Mouse (Mus musculus): ENCODE measurements at regions not wholly inside any gene's neighbourhood (a gene's known extent, or its start where the extent isn't known, plus 50 kb on each side); places are given as distances from the start of the nearest gene placed in this dataset.

GRCm38 (mm10) chr13:112230176-112230575 is 58.1 kb upstream of the Ankrd55 start:
- TF ChIP-seq SRF (IDR thresholded peaks at IDR 0.05; ENCODE audit: control insufficient read depth, insufficient read length, low read depth) (no peak), POLR2A (IDR thresholded peaks at IDR 0.05; ENCODE audit: insufficient read length, low read depth) (no peak), POLR2AphosphoS2 (IDR thresholded peaks at IDR 0.05; ENCODE audit: insufficient read length, low read depth) (no peak), MYOD1 (IDR thresholded peaks at IDR 0.05; ENCODE audit: control insufficient read depth in 1 of 3, insufficient read length in 2 of 3, low read depth in 2 of 3) (no peak), E2F4 (IDR thresholded peaks at IDR 0.05; ENCODE audit: insufficient read depth) (no peak), TCF3 (IDR thresholded peaks at IDR 0.05; ENCODE audit: insufficient read length, low read depth) (no peak)

Measured in myocyte (in vitro differentiated cells).